7 mouse cellular contexts compared by ENCODE assay signal in genomic region chr13:15463492-15464080, GRCm38 (mm10). TPM values are rescaled to one million over a fixed set of nuclear protein-coding genes. Genes with fewer than 3 reads are reported as not detected.
DNase-seq lines count a peak whose midpoint lies in the region; ATAC-seq and TF ChIP-seq lines count a peak whose summit lies in the region.

No protein-coding gene starts in this region.

- ATAC-seq in forebrain, embryonic 15.5 days (replicated peaks) = peak; percentile 75
- peak; percentile 86 for ATAC-seq in limb, embryonic 15.5 days (ENCODE audit: insufficient number of reproducible peaks, low FRiP score, low TSS enrichment, low read depth)
- ATAC-seq in midbrain, embryonic 16.5 days = peak; percentile 48

- 1% methylated on average over 69 of the region's 70 CpGs for WGBS in forebrain, embryonic 15.5 days
- under 1% methylated on average over 56 of the region's 70 CpGs for WGBS in limb, embryonic 15.5 days
- 2% methylated on average over 39 of the region's 70 CpGs for WGBS in midbrain, embryonic 16.5 days

- no peak overlapping the region for H3K27ac ChIP-seq in ES-E14 (ENCODE audit: insufficient read depth, low read depth, low read length, poor library complexity, severe bottlenecking)
- peak overlapping the region; percentile 88 for H3K27ac ChIP-seq in forebrain, embryonic 15.5 days (replicated peaks)
- H3K27ac ChIP-seq in limb, embryonic 15.5 days = peak overlapping the region; percentile 99
- peak overlapping the region; percentile 83 for H3K27ac ChIP-seq in midbrain, embryonic 16.5 days (ENCODE audit: low read length)

- peak overlapping the region; percentile 92 for H3K4me2 ChIP-seq in forebrain, embryonic 15.5 days (replicated peaks)
- peak overlapping the region; percentile 59 for H3K4me2 ChIP-seq in limb, embryonic 15.5 days
- peak overlapping the region; percentile 98 for H3K4me2 ChIP-seq in midbrain, embryonic 16.5 days (ENCODE audit: low read length)

- no peaks in the 10 kb centered on the region for H3K36me3 ChIP-seq in ES-E14 (ENCODE audit: control insufficient read depth, insufficient read depth, low read length, poor library complexity, severe bottlenecking)
- H3K36me3 ChIP-seq in forebrain, embryonic 15.5 days = no peaks in the 10 kb centered on the region
- H3K36me3 ChIP-seq in limb, embryonic 15.5 days = no peaks in the 10 kb centered on the region
- H3K36me3 ChIP-seq in midbrain, embryonic 16.5 days (ENCODE audit: control insufficient read depth, insufficient read depth, low read length) = no peaks in the 10 kb centered on the region

- in situ Hi-C loops in ES-E14 (cut with MboI; ENCODE audit: low sequenced_read_pairs in 2 of 2, unreplicated experiment in 2 of 2) = no loop called here

- H3K9ac ChIP-seq in ES-E14 (ENCODE audit: insufficient read depth, low read depth, low read length, poor library complexity, severe bottlenecking) = peak overlapping the region; percentile 82
- peak overlapping the region; percentile 61 for H3K9ac ChIP-seq in forebrain, embryonic 15.5 days (replicated peaks)
- H3K9ac ChIP-seq in limb, embryonic 15.5 days = peak overlapping the region; percentile 95
- peak overlapping the region; percentile 75 for H3K9ac ChIP-seq in midbrain, embryonic 16.5 days (ENCODE audit: low read depth, low read length)

- 0 out of 2 replicates have a peak, but pooled peaks cover 3% of the 10 kb centered on the region for H3K27me3 ChIP-seq in forebrain, embryonic 15.5 days
- H3K27me3 ChIP-seq in limb, embryonic 15.5 days = no peaks in the 10 kb centered on the region
- peaks cover 3% of the 10 kb centered on the region for H3K27me3 ChIP-seq in midbrain, embryonic 16.5 days (ENCODE audit: control insufficient read depth, insufficient read depth, low read depth, low read length)

- peak; percentile 38 for DNase-seq in ES-E14 (ENCODE audit: low read depth, low spot score)
- DNase-seq in adrenal gland, adult 18-20 months (ENCODE audit: low spot score in 2 of 2) = peak; percentile 40 to 42
- peak; percentile 70 for DNase-seq in heart, postnatal 4 days
- DNase-seq in urinary bladder, postnatal 14 days (ENCODE audit: low spot score) = peak; percentile 52

- no peaks in the 10 kb centered on the region for H3K4me1 ChIP-seq in ES-E14 (ENCODE audit: control insufficient read depth in 2 of 2, insufficient read depth in 2 of 2, low read length in 2 of 2, poor library complexity in 1 of 2)
- H3K4me1 ChIP-seq in forebrain, embryonic 15.5 days = peaks cover 38% of the 10 kb centered on the region
- H3K4me1 ChIP-seq in limb, embryonic 15.5 days = peaks cover 16% of the 10 kb centered on the region
- H3K4me1 ChIP-seq in midbrain, embryonic 16.5 days (ENCODE audit: control insufficient read depth, insufficient read depth, low read length) = peaks cover 20% of the 10 kb centered on the region

- peak overlapping the region; percentile 83 to 86 for H3K4me3 ChIP-seq in ES-E14 (ENCODE audit: insufficient read depth in 1 of 2, low read depth in 1 of 2, low read length in 2 of 2, poor library complexity in 1 of 2, severe bottlenecking in 1 of 2)
- peak overlapping the region; percentile 70 for H3K4me3 ChIP-seq in forebrain, embryonic 15.5 days
- H3K4me3 ChIP-seq in limb, embryonic 15.5 days = peak overlapping the region; percentile 89
- peak overlapping the region; percentile 78 for H3K4me3 ChIP-seq in midbrain, embryonic 16.5 days (ENCODE audit: low read depth, low read length)

- no peaks in the 10 kb centered on the region for H3K9me3 ChIP-seq in ES-E14 (ENCODE audit: control insufficient read depth, insufficient read depth, low read depth, low read length)
- no peaks in the 10 kb centered on the region for H3K9me3 ChIP-seq in forebrain, embryonic 15.5 days
- H3K9me3 ChIP-seq in limb, embryonic 15.5 days = no peaks in the 10 kb centered on the region
- H3K9me3 ChIP-seq in midbrain, embryonic 16.5 days (replicated peaks; ENCODE audit: control insufficient read depth, low read length, poor library complexity, severe bottlenecking) = no peaks in the 10 kb centered on the region

TF ChIP-seq in ES-E14, 5 proteins besides CTCF, POLR2A, EP300 and RAD21:
- no peak; the same call in 1 of the 2 replicates for TF ChIP-seq HCFC1 (IDR thresholded peaks at IDR 0.05; ENCODE audit: borderline replicate concordance, insufficient read depth, low read length)
TF ChIP-seq in ES-E14: peak in this region for 0.

RNA-seq across cellular contexts. Expression of gene Gli3, which starts 0.6 kb away (rescaled TPM):
- 7.3 and 9.3 TPM in 2 replicates for total RNA-seq in ES-E14 (2012; rRNA removed)
- total RNA-seq in adrenal gland, adult 18-20 months (2021) = 1 to 10 TPM; 3.3 to 4.7 TPM
- polyA plus RNA-seq in forebrain, embryonic 15.5 days (2015; fragmentation: Nextera tagmentation; extraction: Ambion mirVana) = 13.5 and 15.9 TPM in 2 replicates
- 10 to 100 TPM; 12.7 to 13.3 TPM for total RNA-seq in heart, postnatal 4 days (2021)
- polyA plus RNA-seq in limb, embryonic 15.5 days (2015; fragmentation: Nextera tagmentation; extraction: Ambion mirVana) = 25.4 and 30.1 TPM in 2 replicates
- polyA plus RNA-seq in midbrain, embryonic 16.5 days (2015; fragmentation: Nextera tagmentation; extraction: Ambion mirVana) = 4.8 and 5.2 TPM in 2 replicates
